Mouse (Mus musculus): ENCODE results near the gene Pfkfb3.

DNA sequence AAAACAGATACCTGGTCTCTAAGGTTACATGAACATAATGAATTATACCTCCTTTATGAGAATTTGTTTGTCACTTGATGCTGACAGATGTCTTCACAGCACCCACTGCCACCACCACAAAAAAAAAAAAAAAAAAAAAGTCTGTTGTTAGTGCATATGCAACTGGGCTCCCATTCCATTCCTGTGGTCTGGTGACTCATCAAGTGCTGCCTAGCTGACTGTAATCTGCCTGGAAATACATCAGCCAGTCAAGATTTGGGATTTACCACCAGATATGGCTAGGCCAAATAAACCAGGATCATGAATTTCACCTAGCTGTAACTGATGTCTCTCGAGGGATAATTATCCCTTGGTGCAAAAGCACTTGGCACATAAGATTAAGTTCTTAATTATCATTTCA, 95.4 kb downstream of the Pfkfb3 start:
- TF ChIP-seq GATA1 (IDR thresholded peaks at IDR 0.05; ENCODE audit: low read length) = no peak
- TF ChIP-seq TAL1 (IDR thresholded peaks at IDR 0.05; ENCODE audit: low read length) = no peak
